Mouse (Mus musculus) MEL (cell line): ENCODE measurements around the gene B020004J07Rik. TPM values are rescaled to one million over a fixed set of nuclear protein-coding genes. Genes with fewer than 3 reads are reported as not detected.
"Not testable (repeated sequence)": the region's sequence is repeated elsewhere in the genome, so short reads cannot be mapped to it uniquely, and the experiment has no call there.

Experiments used
- DNase-seq: peaks from one replicate; pipeline ENCODE4 v3.0.0; 2011; ENCODE audit warnings: low read depth, low spot score
- H3K27ac ChIP-seq: 2 replicates; pipeline ENCODE4 v1.5.1; 2012; ENCODE audit warnings: low read depth, mild to moderate bottlenecking, control low read depth, low read length, moderate library complexity; ENCODE audit not compliant: control insufficient read depth
- H3K27me3 ChIP-seq, 2 experiments: fragments of 150-350 bp in 1 of 2; sonication (generic) in 1 of 2; 2 replicates each; pipeline ENCODE4 v1.6.1; 2012; ENCODE audit warnings: low read length in 2 of 2, mild to moderate bottlenecking in 2 of 2, improper control_type of control experiment in 1 of 2, moderate library complexity in 1 of 2; ENCODE audit not compliant: insufficient read depth in 2 of 2, control insufficient read depth in 1 of 2
- H3K36me3 ChIP-seq, 2 experiments: 2 replicates each; pipeline ENCODE4 v1.6.1; 2012 to 2014; ENCODE audit warnings: low read length in 2 of 2, improper control_type of control experiment in 1 of 2, inconsistent platforms in 1 of 2, mild to moderate bottlenecking in 1 of 2; ENCODE audit not compliant: insufficient read depth in 2 of 2, control insufficient read depth in 1 of 2
- H3K4me1 ChIP-seq, 2 experiments: fragments of 150-350 bp in 1 of 2; sonication (generic) in 1 of 2; 2 replicates each; pipeline ENCODE4 v1.6.1; 2012; ENCODE audit warnings: low read length in 2 of 2, improper control_type of control experiment in 1 of 2, mild to moderate bottlenecking in 1 of 2; ENCODE audit not compliant: insufficient read depth in 2 of 2, control insufficient read depth in 1 of 2
- H3K4me3 ChIP-seq, 2 experiments: fragments of 150-350 bp in 1 of 2; sonication (generic) in 1 of 2; 2 replicates each; pipeline ENCODE4 v1.5.1; 2012; ENCODE audit warnings: low read depth in 2 of 2, low read length in 2 of 2, mild to moderate bottlenecking in 2 of 2, moderate library complexity in 2 of 2, control low read depth in 1 of 2, improper control_type of control experiment in 1 of 2; ENCODE audit not compliant: control insufficient read depth in 1 of 2, insufficient read depth in 1 of 2
- H3K79me2 ChIP-seq: 2 replicates; pipeline ENCODE4 v1.6.1; 2012; ENCODE audit warnings: mild to moderate bottlenecking, low read length, moderate library complexity; ENCODE audit not compliant: control insufficient read depth, poor library complexity, insufficient read depth
- H3K9ac ChIP-seq: 2 replicates; pipeline ENCODE4 v1.6.1; 2012; ENCODE audit warnings: low read depth, mild to moderate bottlenecking, control low read depth, low read length, moderate library complexity; ENCODE audit not compliant: control insufficient read depth, poor library complexity, severe bottlenecking
- H3K9me3 ChIP-seq: fragments of 150-350 bp; sonication (generic); replicated peaks from 2 replicates; pipeline ENCODE4 v1.6.1; 2012; ENCODE audit warnings: mild to moderate bottlenecking, low read length, improper control_type of control experiment, moderate library complexity; ENCODE audit not compliant: insufficient read depth
- CHD1 ChIP-seq: IDR thresholded peaks from 2 replicates; pipeline ENCODE4 v1.6.1; 2012; ENCODE audit warnings: low read depth, mild to moderate bottlenecking, inconsistent platforms, low read length, improper control_type of control experiment
- CHD2 ChIP-seq: IDR thresholded peaks from 2 replicates; pipeline ENCODE4 v1.6.1; 2011; ENCODE audit warnings: low read length, improper control_type of control experiment
- E2F4 ChIP-seq: IDR thresholded peaks from 2 replicates; pipeline ENCODE4 v1.6.1; 2011; ENCODE audit warnings: low read depth, low read length, improper control_type of control experiment, borderline replicate concordance
- GABPA ChIP-seq: IDR thresholded peaks from 2 replicates; pipeline ENCODE4 v1.6.1; 2012; ENCODE audit warnings: low read depth, mild to moderate bottlenecking, inconsistent platforms, low read length, improper control_type of control experiment, moderate library complexity
- MAFK ChIP-seq: IDR thresholded peaks from 2 replicates; pipeline ENCODE4 v1.6.1; 2011; ENCODE audit warnings: low read depth, mild to moderate bottlenecking, low read length, improper control_type of control experiment, borderline replicate concordance
- MAZ ChIP-seq: IDR thresholded peaks from 2 replicates; pipeline ENCODE4 v1.6.1; 2012; ENCODE audit warnings: low read depth, mild to moderate bottlenecking, inconsistent platforms, low read length, improper control_type of control experiment
- NELFE ChIP-seq: IDR thresholded peaks from 2 replicates; pipeline ENCODE4 v1.6.1; 2011; ENCODE audit warnings: low read depth, low read length, improper control_type of control experiment
- POLR2A ChIP-seq, 2 experiments: IDR thresholded peaks; 2 replicates each; pipeline ENCODE4 v1.6.1; 2011 to 2012; ENCODE audit warnings: low read length in 2 of 2, mild to moderate bottlenecking in 2 of 2, control low read depth in 1 of 2, improper control_type of control experiment in 1 of 2, low read depth in 1 of 2, moderate library complexity in 1 of 2; ENCODE audit not compliant: control insufficient read depth in 1 of 2, insufficient read depth in 1 of 2, poor library complexity in 1 of 2
- POLR2AphosphoS2 ChIP-seq: IDR thresholded peaks from 2 replicates; pipeline ENCODE4 v1.6.1; 2011; ENCODE audit warnings: low read length, improper control_type of control experiment
- RAD21 ChIP-seq: IDR thresholded peaks from 2 replicates; pipeline ENCODE4 v1.6.1; 2011; ENCODE audit warnings: mild to moderate bottlenecking, low read depth, low read length, improper control_type of control experiment
- SIN3A ChIP-seq: IDR thresholded peaks from 2 replicates; pipeline ENCODE4 v1.6.1; 2012; ENCODE audit warnings: low read length, improper control_type of control experiment, inconsistent platforms
- SMC3 ChIP-seq: IDR thresholded peaks from 2 replicates; pipeline ENCODE4 v1.6.1; 2011; ENCODE audit warnings: low read depth, low read length, improper control_type of control experiment
- TBP ChIP-seq: IDR thresholded peaks from 2 replicates; pipeline ENCODE4 v1.8.0; 2011; ENCODE audit warnings: low read depth, low read length, improper control_type of control experiment
- UBTF ChIP-seq: IDR thresholded peaks from 2 replicates; pipeline ENCODE4 v1.6.1; 2012; ENCODE audit warnings: low read depth, mild to moderate bottlenecking, inconsistent platforms, low read length, improper control_type of control experiment, moderate library complexity, borderline replicate concordance; ENCODE audit not compliant: insufficient read depth
- ZC3H11A ChIP-seq: IDR thresholded peaks from 2 replicates; pipeline ENCODE4 v1.6.1; 2012; ENCODE audit warnings: low read depth, mild to moderate bottlenecking, inconsistent platforms, low read length, improper control_type of control experiment
- ZKSCAN1 ChIP-seq: IDR thresholded peaks from 2 replicates; pipeline ENCODE4 v1.6.1; 2012; ENCODE audit warnings: low read depth, mild to moderate bottlenecking, inconsistent platforms, low read length, improper control_type of control experiment, moderate library complexity
- ZMIZ1 ChIP-seq: IDR thresholded peaks from 2 replicates; pipeline ENCODE4 v1.6.1; 2012; ENCODE audit warnings: low read depth, mild to moderate bottlenecking, inconsistent platforms, low read length, improper control_type of control experiment, moderate library complexity
- ZNF384 ChIP-seq: IDR thresholded peaks from 2 replicates; pipeline ENCODE4 v1.6.1; 2012; ENCODE audit warnings: low read depth, mild to moderate bottlenecking, inconsistent platforms, low read length, improper control_type of control experiment
- polyA plus RNA-seq, 2 experiments: library from polyadenylated mRNA; stranded (reverse) in 1 of 2; unstranded in 1 of 2; fragments of >175 nt in 1 of 2; fragments of >200 nt in 1 of 2; gene quantifications; 2 replicates each; pipeline versions ENCODE4 v1.2.1 to v1.2.4; 2012; ENCODE audit warnings: low replicate concordance in 2 of 2, low read depth in 1 of 2; ENCODE audit not compliant: insufficient read length in 2 of 2, insufficient read depth in 1 of 2, missing spikeins in 1 of 2
- total RNA-seq: library from RNA; depleted of rRNA; stranded (reverse); fragments of 300-350 nt; gene quantifications from 2 replicates; pipeline ENCODE4 v1.2.3, GENCODE M21; 2012; rRNA removed

Gene B020004J07Rik
- total RNA-seq (not detected in 2 replicates), polyA plus RNA-seq (not detected)

GRCm38 (mm10) chr4:101843923-101844322, at the start of gene B020004J07Rik:
Gene B020004J07Rik, minus strand, starts transcription at chr4:101844023.
- H3K27me3 ChIP-seq, DNase-seq, H3K4me3 ChIP-seq, H3K9ac ChIP-seq, H3K4me1 ChIP-seq, H3K9me3 ChIP-seq, H3K36me3 ChIP-seq, H3K79me2 ChIP-seq, H3K27ac ChIP-seq: not testable (repeated sequence)

DNA sequence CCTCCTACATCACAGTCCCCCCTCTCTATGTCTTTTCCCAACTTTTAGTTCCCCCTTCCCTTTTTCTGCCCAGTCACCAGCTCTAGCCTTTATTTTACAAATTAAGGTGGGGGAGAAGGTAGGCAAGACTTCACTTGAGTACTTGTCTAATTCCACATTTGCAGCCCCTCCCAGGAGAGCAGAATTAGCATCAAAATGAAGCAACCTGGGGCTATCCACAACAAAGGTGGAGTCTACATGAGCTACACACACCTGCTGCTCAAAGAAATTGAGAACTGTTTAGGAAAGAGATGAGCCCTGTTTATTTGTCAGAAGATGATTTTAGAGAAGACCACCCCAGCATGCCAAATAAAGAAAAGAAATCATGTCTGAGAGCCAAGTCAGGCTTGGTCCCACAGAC, 45.6 kb upstream of the B020004J07Rik start:
- TF ChIP-seq MAFK (no peak), POLR2A (IDR thresholded peaks at IDR 0.05; ENCODE audit: control insufficient read depth in 1 of 2, insufficient read depth in 1 of 2, low read depth in 1 of 2, low read length in 2 of 2, poor library complexity in 1 of 2) (no peak), GABPA (no peak), RAD21 (no peak), SMC3 (no peak), NELFE (no peak), ZMIZ1 (no peak), ZC3H11A (no peak), SIN3A (no peak), MAZ (no peak), E2F4 (no peak), UBTF (no peak), ZNF384 (no peak), ZKSCAN1 (no peak), TBP (no peak), CHD1 (no peak)
- TF ChIP-seq, all 39 proteins: peak for 0
- Histone ChIP-seq H3K36me3 (no peaks in the 10 kb centered on the region), H3K27me3 (no peaks in the 10 kb centered on the region), H3K9me3 (no peaks in the 10 kb centered on the region), H3K4me1 (no peaks in the 10 kb centered on the region), H3K4me3 (no peak overlapping the region), H3K27ac (no peak overlapping the region), H3K9ac (no peak overlapping the region), H3K79me2 (no peaks in the 10 kb centered on the region)
- no peak for DNase-seq

DNA sequence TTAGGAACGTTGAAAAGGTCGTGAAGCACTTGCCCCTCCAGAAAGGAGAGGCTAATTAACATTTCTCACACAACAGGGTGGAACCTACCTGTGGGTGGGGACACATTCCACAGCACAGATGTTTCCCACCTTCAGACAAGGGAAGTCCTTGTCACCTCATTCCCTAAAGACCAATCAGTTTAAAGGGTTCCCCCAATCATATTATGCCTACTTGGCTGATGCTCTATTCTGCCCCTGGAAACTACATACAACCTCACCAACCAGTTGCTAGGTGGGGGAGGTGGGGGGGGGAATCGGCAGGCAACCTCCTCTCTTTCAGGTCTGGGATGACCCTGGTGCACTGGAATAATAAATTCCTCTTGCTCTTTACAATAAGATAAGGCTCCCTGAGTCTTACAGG, 39.8 kb upstream of the B020004J07Rik start:
- H3K27ac ChIP-seq: no peak overlapping the region
- no peak overlapping the region for H3K4me3 ChIP-seq
- H3K9me3 ChIP-seq: no peaks in the 10 kb centered on the region
- no peaks in the 10 kb centered on the region for H3K79me2 ChIP-seq
- H3K36me3 ChIP-seq: no peaks in the 10 kb centered on the region
- no peak overlapping the region for H3K9ac ChIP-seq
- DNase-seq: no peak
- TF ChIP-seq ZC3H11A (no peak), MAZ (no peak), POLR2AphosphoS2 (no peak), POLR2A (IDR thresholded peaks at IDR 0.05; ENCODE audit: control insufficient read depth in 1 of 2, insufficient read depth in 1 of 2, low read depth in 1 of 2, low read length in 2 of 2, poor library complexity in 1 of 2) (no peak), CHD2 (no peak), RAD21 (no peak)
- H3K27me3 ChIP-seq: no peaks in the 10 kb centered on the region
- no peaks in the 10 kb centered on the region for H3K4me1 ChIP-seq

GRCm38 (mm10) chr4:101875687-101876086, 31.9 kb upstream of the B020004J07Rik start:
- H3K4me3 ChIP-seq, H3K9ac ChIP-seq, H3K4me1 ChIP-seq: not testable (repeated sequence)

More at GRCm38 (mm10) chr4:101875687-101876086, 31.9 kb upstream of the B020004J07Rik start:
- not testable (repeated sequence) for H3K27me3 ChIP-seq, H3K27ac ChIP-seq, H3K9me3 ChIP-seq, H3K36me3 ChIP-seq, H3K79me2 ChIP-seq, DNase-seq
